Mouse (Mus musculus): Measurements from ENCODE around the gene Itpripl1. TPM values are rescaled to one million over a fixed set of nuclear protein-coding genes. Genes with fewer than 3 reads are reported as not detected.
"Not testable (repeated sequence)": the region's sequence is repeated elsewhere in the genome, so short reads cannot be mapped to it uniquely, and the experiment has no call there.

Gene Itpripl1
- 2.2 and 3.3 TPM in 2 replicates for polyA plus RNA-seq (2012; ENCODE audit: insufficient read depth, insufficient read length, missing spikeins)

- Histone ChIP-seq H3K4me3 (ENCODE audit: insufficient read depth, low read depth, low read length) (peak within 1 kb of the TSS; percentile 86), H3K27ac (replicated peaks; ENCODE audit: low read depth, low read length) (peak within 1 kb of the TSS; percentile 77), H3K4me1 (ENCODE audit: control insufficient read depth, insufficient read depth, insufficient read length, low read length) (peaks cover 10% of the 10 kb centered on the region)
These were observed at the start of gene Itpripl1 for GRCm38 (mm10) chr2:127143158-127144063. TSS of gene Itpripl1 (minus strand) at chr2:127143442.

GRCm38 (mm10) chr2:127189574-127189973 lies 46.3 kb upstream of the Itpripl1 start:
- Histone ChIP-seq H3K4me1 (ENCODE audit: control insufficient read depth, insufficient read depth, insufficient read length, low read length) (no peaks in the 10 kb centered on the region), H3K4me3 (ENCODE audit: insufficient read depth, low read depth, low read length) (no peak overlapping the region), H3K27ac (replicated peaks; ENCODE audit: low read depth, low read length) (no peak overlapping the region)

DNA sequence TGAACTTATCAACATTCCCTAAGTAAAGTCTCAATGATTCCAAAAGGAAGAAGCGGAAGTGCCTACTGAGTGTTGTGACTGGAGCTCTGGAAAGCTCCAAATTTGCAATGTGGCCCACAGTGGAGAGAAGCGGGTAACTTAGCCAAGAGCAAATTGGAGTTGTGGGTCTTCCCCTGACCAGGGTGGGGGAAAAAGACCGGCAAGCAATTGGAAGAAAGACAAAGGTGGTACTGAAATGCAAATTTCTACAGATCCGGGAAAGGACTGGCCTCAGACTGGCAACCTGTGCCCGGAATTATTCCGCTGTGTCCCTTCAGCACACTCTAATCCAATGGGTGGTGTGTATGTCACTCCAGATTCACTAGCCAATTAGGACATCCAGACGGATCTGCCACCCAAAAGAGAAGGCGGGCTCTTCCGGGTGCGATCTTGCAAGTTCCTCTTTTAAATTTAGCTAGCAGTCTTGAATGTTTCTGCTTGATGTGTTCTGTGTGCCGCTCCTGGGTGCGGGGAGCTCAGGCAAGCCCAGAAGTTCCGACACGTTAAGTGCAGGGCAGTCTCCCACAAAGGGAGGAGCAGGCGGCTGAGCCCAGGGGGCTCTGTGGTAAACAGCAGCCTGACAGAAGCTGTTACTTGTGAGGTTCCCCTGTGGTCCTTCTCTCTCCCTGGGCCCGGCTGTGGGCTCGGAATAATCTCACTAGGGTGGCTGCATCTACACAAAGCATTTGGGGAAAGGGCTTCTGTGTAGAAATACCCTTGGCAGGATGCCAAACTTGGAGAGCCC lies 39.5 kb upstream of the Itpripl1 start:
- H3K27ac ChIP-seq (replicated peaks; ENCODE audit: low read depth, low read length): peak overlapping the region; percentile 82
- H3K4me1 ChIP-seq (ENCODE audit: control insufficient read depth, insufficient read depth, insufficient read length, low read length): no peaks in the 10 kb centered on the region
- H3K4me3 ChIP-seq (ENCODE audit: insufficient read depth, low read depth, low read length): peak overlapping the region; percentile 78

DNA sequence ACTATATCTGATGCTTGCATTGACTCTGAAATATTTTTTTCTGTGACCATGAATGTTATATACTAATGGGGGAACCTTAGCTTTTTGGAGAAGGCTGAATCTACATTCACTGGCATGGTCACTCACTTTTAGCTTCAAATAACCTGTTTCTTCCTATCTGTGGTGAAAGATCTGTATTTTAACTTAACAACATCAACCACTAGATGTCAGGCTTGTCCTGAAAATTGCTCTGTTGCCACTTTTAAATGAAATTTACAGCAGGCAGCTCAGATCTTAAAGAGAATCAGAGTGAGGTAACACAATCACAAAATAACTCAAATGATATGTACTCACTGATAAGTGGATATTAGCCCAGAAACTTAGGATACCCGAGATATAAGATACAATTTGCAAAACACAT lies 23.0 kb upstream of the Itpripl1 start:
- H3K4me3 ChIP-seq (ENCODE audit: insufficient read depth, low read depth, low read length); H3K4me1 ChIP-seq (ENCODE audit: control insufficient read depth, insufficient read depth, insufficient read length, low read length); H3K27ac ChIP-seq (replicated peaks; ENCODE audit: low read depth, low read length): not testable (repeated sequence)

DNA sequence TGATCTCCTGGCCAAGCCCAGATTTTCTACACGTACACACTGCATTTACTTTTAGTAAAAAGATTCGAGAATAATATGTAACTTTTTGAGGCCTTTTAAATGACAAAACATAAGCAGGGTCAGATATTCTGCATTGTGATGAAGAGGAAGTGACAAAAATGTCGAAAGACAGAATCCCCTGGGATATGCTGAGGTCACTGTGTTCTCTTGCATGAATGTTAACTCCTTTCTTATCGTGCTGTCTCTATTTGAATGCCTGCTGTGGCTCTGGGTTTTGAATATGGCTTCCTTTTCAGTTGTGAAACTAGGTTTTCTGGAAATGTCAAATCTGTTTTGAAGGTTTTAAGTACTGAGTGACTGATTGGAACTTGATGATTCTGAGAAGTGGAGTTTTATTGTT lies 22.4 kb upstream of the Itpripl1 start:
- Histone ChIP-seq H3K4me3 (ENCODE audit: insufficient read depth, low read depth, low read length) (no peak overlapping the region), H3K4me1 (ENCODE audit: control insufficient read depth, insufficient read depth, insufficient read length, low read length) (no peaks in the 10 kb centered on the region), H3K27ac (replicated peaks; ENCODE audit: low read depth, low read length) (no peak overlapping the region)

DNA sequence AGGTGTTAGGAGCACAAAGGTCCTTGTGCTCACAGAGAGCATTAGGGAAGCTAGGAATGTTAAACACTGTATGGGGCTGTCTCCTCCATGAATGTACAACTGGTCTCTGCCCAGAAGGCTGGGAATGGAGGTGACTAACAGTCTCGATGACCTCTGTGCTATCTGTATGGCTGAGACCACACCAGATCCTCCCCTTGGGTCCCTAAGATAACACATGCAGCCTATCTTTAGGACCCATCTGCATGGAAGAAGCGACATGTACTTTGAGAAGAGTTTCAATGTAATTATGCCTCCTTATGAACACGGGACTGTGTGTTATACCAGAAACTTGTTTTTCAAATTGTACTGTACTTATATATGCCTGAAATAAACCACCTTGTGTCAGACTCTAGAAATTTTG lies 2.5 kb upstream of the Itpripl1 start:
- Histone ChIP-seq H3K4me3 (ENCODE audit: insufficient read depth, low read depth, low read length) (no peak overlapping the region), H3K4me1 (ENCODE audit: control insufficient read depth, insufficient read depth, insufficient read length, low read length) (peaks cover 8% of the 10 kb centered on the region), H3K27ac (replicated peaks; ENCODE audit: low read depth, low read length) (no peak overlapping the region)

DNA sequence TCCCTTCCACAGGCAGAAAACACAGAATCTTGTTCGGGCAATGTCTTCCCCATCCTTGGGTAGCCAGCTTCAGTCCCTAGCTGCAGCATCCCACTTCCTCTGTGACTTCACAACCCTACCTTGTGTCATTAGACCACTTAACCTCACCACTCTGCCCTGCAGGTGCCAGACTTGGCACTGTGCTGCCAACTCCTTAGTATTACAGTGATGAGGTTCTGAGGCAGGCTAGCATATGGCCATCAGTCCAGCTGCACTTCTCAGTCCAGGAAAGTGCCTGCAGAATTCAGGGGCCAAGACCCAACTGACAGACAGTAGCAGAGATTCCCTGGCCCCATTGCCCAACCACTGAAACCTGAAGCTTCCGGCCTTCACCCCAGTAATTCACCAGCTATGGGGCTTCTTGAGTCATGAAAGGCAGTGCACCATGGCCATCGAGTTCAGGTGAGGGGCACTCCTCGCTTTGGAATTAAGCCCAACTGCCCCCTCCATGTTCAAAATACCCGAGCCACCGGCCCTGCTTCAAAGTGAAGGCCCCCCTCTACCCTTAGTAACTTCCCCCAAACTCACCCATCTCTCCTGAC lies 575 bp downstream of the Itpripl1 start:
- peak overlapping the region; percentile 86 for H3K4me3 ChIP-seq (ENCODE audit: insufficient read depth, low read depth, low read length)
- peak overlapping the region; percentile 77 for H3K27ac ChIP-seq (replicated peaks; ENCODE audit: low read depth, low read length)
- peaks cover 13% of the 10 kb centered on the region for H3K4me1 ChIP-seq (ENCODE audit: control insufficient read depth, insufficient read depth, insufficient read length, low read length)

- H3K27ac ChIP-seq (replicated peaks; ENCODE audit: low read depth, low read length): peak overlapping the region; percentile 77
- H3K4me1 ChIP-seq (ENCODE audit: control insufficient read depth, insufficient read depth, insufficient read length, low read length): peaks cover 13% of the 10 kb centered on the region
- H3K4me3 ChIP-seq (ENCODE audit: insufficient read depth, low read depth, low read length): peak overlapping the region; percentile 86
These were observed 1.2 kb downstream of the Itpripl1 start for GRCm38 (mm10) chr2:127142031-127142430.

DNA sequence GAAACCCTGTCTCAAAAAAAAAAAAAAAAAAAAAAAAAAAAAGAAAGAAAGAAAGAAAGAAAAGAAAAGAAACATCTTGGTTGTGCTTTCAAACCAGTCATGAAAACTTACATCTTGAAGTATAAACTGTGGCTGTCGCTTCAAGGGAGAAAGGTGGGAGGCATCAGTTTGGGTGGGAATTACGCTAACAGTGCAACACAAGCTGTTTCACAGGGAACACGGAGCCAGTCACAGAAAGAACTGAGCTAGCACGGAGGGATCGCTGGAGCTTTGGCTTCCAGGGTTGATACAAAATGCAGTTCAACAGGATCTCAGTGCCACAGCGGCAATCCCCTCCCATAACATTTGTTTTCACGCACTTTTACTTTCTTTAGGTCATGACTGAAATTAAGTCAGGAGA lies 3.2 kb downstream of the Itpripl1 start:
- H3K27ac ChIP-seq (replicated peaks; ENCODE audit: low read depth, low read length): no peak overlapping the region
- H3K4me3 ChIP-seq (ENCODE audit: insufficient read depth, low read depth, low read length): no peak overlapping the region
- peaks cover 16% of the 10 kb centered on the region for H3K4me1 ChIP-seq (ENCODE audit: control insufficient read depth, insufficient read depth, insufficient read length, low read length)

DNA sequence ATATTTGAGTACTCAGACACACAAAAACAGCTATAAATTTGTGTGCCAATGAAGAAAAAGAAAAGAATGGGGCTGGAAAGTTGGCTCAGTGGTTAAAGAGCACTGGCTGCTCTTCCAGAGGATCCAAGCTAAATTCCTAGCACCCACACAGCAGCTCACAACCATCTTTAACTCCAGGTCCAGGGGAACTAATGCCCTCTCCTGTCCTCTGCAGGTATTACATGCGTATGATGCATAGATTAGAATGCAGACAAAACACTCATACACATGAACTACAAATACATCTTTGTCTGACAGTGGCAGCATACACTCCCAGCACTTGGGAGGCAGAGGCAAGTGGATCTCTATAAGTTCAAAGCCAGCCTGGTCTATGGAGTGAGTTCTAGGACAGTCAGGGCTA lies 3.6 kb downstream of the Itpripl1 start:
- Histone ChIP-seq H3K27ac (replicated peaks; ENCODE audit: low read depth, low read length) (peak overlapping the region; percentile 65), H3K4me1 (ENCODE audit: control insufficient read depth, insufficient read depth, insufficient read length, low read length) (peaks cover 16% of the 10 kb centered on the region), H3K4me3 (ENCODE audit: insufficient read depth, low read depth, low read length) (no peak overlapping the region)

- Histone ChIP-seq H3K4me3 (ENCODE audit: insufficient read depth, low read depth, low read length) (no peak overlapping the region), H3K27ac (replicated peaks; ENCODE audit: low read depth, low read length) (peak overlapping the region; percentile 65), H3K4me1 (ENCODE audit: control insufficient read depth, insufficient read depth, insufficient read length, low read length) (peaks cover 16% of the 10 kb centered on the region)
These were observed 4.1 kb downstream of the Itpripl1 start for GRCm38 (mm10) chr2:127139094-127139493.

GRCm38 (mm10) chr2:127138449-127138848 lies 4.8 kb downstream of the Itpripl1 start:
- peak overlapping the region; percentile 60 for H3K27ac ChIP-seq (replicated peaks; ENCODE audit: low read depth, low read length)
- peaks cover 16% of the 10 kb centered on the region for H3K4me1 ChIP-seq (ENCODE audit: control insufficient read depth, insufficient read depth, insufficient read length, low read length)
- no peak overlapping the region for H3K4me3 ChIP-seq (ENCODE audit: insufficient read depth, low read depth, low read length)

DNA sequence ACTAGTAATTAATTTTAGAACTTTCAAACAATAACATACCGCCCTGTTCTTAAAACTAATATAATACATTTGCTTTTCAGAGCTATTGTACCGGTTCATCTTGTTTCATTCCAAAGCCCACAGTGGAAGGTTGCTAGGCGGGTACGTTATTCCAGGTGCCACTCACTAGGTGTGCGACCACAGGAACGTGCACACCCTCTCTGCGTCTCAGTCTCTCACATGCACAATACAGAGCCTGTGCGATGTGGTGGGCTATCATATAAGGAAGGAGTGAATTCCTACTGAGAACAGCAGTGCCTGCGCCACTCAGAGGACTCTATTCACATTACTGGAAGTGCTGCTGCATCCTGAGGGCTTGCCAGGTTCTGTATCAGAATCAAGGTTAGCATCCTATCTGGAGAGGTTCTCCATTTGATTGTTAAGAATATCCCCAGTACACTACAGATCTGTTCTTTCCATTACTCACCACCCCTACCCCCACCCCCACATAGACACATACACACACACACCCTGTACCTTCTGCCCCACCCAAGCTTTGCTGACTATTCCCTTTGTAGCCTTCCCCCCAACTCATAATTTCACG lies 5.3 kb downstream of the Itpripl1 start:
- Histone ChIP-seq H3K4me3 (ENCODE audit: insufficient read depth, low read depth, low read length) (no peak overlapping the region), H3K27ac (replicated peaks; ENCODE audit: low read depth, low read length) (peak overlapping the region; percentile 61), H3K4me1 (ENCODE audit: control insufficient read depth, insufficient read depth, insufficient read length, low read length) (peaks cover 16% of the 10 kb centered on the region)

DNA sequence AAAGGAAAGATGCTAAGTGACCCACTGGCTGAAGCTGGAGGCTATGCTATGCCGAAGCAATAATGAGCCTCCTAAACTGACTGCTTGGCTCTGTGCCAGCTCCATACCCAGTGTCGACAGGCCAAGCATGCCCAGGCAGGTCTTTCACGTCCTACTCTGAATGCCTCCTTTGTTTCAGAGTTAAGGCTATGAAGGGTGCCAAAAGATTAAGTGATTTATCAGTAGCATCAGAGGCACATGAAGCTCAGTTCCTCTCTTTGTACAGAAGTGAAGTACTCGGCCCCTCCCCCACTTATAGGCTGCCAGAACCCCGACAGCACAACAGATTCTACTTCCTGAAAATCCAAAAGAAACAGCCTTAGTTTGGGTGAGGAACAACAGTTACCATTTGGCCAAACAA lies 6.3 kb downstream of the Itpripl1 start:
- Histone ChIP-seq H3K4me1 (ENCODE audit: control insufficient read depth, insufficient read depth, insufficient read length, low read length) (peaks cover 16% of the 10 kb centered on the region), H3K27ac (replicated peaks; ENCODE audit: low read depth, low read length) (peak overlapping the region; percentile 59), H3K4me3 (ENCODE audit: insufficient read depth, low read depth, low read length) (no peak overlapping the region)

- not testable (repeated sequence) for H3K4me1 ChIP-seq (ENCODE audit: control insufficient read depth, insufficient read depth, insufficient read length, low read length); H3K27ac ChIP-seq (replicated peaks; ENCODE audit: low read depth, low read length); H3K4me3 ChIP-seq (ENCODE audit: insufficient read depth, low read depth, low read length)
These were observed 8.0 kb downstream of the Itpripl1 start for GRCm38 (mm10) chr2:127135255-127135654.
